Mouse (Mus musculus) naive thymus-derived CD4-positive, alpha-beta T cell, adult 2 months (primary cell): ENCODE data around the gene Pcdh7.

ENCODE experiments used
- DNase-seq: peaks from one replicate; pipeline ENCODE4 v3.0.0-alpha.2; 2011; ENCODE audit warnings: low read depth

The Pcdh7 gene

DNA sequence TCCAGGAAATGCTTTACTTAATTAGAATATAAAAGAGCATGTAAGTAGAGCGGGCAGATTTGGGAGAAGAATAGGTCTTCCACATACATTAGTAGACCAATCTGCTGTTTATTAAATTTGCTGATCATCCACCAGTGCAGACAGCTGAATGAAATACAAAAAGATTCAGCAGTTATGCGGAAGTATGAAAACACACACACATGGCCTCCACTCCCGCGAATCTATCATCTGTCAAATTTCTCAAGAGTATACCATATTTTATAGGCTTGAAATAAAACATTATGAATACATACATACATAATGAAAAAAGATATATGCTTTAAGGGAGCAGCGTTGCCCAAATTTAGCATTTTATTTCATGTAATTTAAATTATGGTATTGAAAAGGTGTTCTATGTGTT lies 213.6 kb downstream of the Pcdh7 start:
- DNase-seq, result no peak

DNA sequence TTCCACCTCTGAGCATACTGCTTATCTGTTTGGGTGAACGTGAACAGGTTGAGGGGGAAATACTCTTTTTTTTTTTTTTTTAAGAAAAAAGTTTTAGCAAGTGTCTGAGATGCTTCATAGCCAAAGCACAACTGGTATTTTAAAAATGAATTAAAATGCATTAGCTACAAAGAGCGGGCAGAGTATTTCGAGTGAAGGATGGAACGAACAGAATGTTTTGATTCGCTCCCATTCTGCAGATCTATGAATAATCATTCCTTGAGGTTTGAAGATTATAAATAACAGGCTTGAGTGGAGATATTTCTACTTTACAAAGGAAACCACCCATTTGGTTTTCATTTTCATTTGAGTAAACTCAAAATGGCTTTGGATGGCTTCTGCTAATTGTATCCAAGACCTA lies 214.0 kb downstream of the Pcdh7 start:
- no peak for DNase-seq

DNA sequence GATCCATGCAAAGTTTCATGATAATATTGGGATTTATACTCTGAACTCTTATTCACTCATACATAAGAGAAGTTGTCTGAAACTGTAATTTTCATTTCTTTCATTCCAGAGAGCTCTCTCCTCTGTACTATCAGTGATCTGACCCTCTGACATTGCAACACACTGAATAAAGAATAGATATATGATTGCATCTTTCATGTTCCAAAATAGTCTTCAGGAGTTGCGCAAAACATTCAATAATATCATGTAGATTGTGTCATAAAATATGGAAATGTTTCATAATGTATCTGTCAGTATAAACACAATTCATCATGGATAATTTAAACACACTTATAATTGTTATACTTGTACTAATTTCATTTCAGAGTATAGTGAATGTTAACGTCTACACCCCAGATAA lies 216.9 kb downstream of the Pcdh7 start:
- no peak for DNase-seq

DNA sequence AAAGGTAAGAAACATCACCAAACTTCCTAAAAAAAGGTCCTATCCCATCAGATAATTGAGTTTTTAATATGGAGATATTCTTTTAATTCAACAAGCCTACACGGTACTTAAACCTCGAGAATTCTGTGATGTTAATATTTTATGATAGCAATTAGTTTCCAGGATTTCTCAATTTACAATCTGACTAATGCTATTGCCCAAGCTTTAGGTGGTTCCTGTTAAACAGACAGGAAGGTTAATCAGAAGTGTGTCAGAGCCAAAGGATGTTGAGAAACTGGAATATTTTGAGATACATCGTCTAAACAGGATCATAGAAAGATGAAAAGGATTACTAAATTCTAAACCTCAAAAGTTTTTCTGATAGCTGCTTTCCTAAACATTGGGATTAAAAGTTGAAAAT lies 222.7 kb downstream of the Pcdh7 start:
- DNase-seq, result no peak

DNA sequence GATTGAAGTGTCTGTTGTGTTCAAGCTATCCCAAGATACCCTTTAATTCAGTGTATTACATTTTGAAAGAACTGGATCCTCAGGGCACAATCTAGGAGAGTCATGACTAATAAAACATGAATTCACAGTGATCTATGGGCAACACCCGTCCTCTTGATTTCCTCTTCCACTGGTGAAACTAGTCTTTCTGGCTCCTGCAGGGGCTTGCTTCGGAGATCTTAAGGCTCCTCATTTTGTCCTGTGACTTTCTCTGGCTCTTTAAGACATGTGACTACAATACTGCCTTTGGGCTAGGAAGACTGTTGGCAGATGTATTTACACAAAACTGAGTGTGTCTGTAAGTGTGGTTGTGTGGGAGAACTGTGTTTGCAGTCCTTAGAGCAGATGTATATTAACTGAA lies 225.4 kb downstream of the Pcdh7 start:
- DNase-seq, result no peak

DNA sequence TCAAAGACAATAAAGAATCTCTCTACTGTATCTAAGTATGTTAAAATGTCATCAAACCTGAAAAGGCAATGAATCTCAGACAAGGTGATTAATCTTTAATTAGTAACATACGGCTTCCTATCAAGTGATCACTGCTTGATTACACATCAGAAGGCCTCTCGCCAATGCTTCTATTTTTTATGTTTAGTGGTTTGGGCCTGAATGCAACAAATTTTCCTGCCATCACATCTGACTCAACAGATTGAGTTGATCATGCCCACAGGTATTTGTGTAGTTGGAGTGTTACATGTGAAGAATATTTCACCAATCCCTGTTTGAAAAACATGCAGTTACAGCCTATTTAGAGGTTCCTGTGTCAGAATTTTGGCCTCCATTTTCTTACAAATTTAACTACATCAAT lies 225.8 kb downstream of the Pcdh7 start:
- DNase-seq, result no peak

DNA sequence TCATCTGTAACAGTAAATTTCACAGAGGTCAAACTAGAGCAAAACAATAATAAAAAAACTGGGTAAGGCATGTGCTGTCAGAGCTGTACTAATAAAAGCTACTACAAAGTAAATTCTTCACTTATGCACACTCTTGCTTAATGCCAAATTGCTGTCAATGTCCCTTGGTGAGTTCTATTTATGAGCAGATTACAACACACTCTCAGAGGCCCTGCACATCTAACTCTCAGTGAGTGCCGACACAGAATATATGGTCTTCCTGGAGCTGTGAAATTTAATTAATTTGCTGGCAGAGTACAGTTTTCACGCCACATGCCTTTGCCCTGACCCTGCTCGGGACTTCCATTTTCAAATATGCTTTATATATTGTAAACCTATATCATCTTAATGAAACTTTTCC lies 227.7 kb downstream of the Pcdh7 start:
- DNase-seq, result no peak

DNA sequence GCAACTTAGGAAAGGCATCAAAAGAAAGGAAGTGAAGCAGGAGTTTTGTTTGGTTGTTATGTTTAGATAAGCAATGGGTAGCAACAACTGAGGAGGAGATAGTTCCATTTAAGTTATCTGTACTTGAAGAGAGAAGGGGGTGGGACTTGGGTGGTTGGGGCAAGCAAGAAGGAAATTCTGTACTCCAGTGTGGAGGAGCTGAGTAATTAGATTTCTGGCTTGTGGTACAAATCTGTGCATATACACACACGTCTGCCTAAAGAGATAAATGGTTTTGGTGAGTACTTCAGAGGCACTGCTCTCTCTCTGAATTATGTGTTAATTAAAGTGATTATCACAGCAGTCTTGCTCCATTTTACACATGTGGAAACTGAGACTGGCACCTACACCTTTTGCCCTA lies 241.6 kb downstream of the Pcdh7 start:
- no peak for DNase-seq

DNA sequence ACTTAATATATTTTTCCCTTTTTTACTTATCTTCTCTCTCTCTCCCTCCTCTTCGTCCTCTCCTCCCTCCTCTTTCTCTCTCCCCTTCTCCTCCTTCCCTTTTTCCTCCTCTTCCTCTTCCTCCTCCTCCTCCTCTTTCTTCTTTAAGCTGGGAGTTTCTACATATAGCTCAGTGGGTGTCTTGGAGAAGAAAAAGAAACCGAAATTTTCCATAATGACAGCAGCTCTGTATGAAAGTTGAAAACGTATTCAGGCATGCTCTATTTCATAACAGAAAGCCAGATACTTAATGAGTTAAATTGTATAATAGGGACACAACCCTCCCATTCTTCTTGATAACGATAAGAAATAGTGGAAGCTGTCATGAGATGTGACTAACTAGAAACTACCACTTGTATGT lies 246.0 kb downstream of the Pcdh7 start:
- DNase-seq, result no peak

DNA sequence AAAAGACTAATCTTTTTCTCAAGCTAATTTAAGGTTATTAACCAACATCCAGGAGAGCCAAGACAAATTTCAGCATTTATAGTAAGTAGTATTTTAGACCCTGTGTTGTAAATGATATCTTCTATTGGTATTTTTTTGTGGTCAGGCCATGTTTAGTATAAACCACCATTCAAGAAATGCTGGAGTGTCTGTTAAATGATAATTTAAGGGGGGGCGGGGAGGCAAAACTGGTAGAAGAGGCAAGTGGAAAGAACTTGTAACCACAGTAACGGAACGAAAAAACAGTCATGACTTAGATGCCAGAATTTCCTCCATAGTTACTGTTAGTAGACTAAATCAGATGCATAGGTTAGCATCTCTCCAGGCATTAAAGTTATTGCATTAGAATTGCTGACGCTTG lies 246.4 kb downstream of the Pcdh7 start:
- DNase-seq, result no peak

DNA sequence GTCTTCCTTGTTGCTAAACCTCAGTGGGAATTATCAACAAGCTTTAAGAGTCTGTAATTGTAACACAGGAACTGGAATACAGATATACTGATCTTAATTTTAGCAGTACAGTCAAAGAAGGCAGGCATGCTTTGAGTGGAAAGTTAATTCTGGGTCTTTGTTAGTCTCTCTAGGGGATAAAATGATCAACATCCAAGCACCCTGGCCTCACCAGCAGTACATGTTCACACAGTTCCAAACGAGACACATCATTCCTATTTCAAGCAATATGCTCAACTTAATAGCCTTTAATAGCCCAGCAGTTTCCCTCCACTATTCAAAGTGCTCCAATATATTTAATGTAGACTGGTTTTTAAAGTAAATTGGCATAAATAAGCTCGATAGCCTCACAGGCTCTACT lies 275.8 kb downstream of the Pcdh7 start:
- no peak for DNase-seq

DNA sequence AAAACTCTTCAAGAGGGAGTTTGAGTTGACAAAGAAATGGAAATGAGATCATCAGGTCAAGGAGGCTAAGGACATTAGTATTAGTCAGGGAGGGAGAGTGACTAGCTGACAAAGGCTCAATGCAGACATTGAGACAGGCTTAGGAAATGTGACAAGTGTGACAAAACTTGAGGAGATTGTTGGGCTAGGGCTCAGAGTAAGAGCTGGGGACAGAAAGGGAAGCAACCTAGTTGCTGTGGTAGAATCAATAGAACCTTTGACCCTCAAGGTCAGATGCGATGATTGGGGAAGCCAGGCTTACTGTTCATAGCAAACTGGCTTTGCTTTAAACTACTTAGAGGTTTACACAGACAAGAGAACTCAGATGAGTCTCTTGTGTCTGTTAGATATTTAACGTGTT lies 303.6 kb downstream of the Pcdh7 start:
- no peak for DNase-seq

DNA sequence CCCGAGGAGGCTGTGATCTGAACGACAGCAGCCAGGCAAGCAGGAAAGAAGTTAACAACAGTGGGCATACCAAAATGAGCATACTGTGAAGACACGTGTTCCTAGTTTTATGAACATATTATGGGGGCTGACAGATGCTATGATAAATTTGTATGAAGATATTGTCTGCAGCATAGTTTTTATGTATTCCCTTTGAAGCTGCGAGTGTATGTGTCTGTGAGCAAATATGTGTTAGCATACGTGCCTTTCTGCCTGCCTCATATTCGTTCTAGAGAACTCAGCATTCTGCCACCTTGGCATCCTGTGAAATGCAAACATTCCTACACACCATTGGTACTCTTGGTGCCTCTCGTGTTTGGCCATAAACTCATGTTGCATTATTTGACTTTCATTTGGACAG lies 307.4 kb downstream of the Pcdh7 start:
- no peak for DNase-seq

DNA sequence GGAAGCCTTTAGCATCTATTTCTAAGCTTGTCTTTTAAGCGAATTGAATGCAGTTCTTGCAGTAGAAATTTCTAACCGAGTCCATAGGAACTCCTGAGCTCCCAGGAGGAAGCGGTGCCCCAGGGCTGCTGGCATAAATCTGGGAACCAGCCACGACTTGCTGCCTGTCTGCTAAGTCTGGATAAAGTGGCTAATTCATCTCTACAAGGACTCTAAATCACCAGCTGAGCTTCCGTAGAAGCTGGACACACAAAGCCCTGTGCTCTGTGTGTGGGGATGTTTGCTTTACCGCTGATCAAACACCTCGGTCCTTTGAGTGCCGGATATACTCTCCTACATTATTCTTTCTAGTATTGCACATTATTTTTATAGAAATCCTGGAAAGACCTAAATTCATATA lies 308.0 kb downstream of the Pcdh7 start:
- DNase-seq, result no peak

DNA sequence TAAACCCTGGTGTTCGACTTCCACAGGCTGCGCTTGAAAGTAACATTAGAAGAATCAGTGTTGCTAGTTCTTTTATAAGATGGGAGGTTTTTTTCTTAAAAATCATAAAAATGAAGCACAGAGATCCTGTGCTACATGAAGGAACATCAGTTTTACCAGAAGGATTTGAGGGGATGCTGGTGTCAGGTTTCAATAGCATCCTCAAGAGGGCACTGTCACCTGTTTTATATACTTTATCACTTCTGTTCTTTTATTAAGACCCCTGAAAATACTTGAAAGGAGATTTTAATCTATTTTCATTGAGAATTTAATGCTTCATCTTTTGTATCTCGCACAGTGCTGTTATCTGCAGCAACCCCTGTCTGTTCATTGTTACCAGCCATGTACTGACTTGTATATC lies 322.1 kb downstream of the Pcdh7 start:
- no peak for DNase-seq

DNA sequence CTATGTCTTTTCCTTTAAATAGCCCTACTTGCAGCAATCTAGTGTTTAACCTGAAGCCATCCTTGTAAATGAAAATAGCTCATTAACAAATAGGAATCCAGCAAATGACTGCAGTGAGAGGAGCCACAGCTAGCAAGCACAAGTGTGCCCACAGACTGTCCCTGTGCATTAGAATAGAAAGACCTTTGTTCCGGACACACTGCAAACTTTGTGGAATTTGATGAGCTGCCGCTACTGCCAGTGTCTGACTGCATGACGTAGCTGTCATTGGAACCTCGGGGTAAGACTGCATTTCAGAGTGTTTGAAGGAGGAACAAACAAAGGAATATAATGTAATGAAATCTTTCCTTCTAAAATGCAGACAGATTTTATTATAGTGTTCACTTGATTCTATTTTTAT lies 326.4 kb downstream of the Pcdh7 start:
- no peak for DNase-seq

DNA sequence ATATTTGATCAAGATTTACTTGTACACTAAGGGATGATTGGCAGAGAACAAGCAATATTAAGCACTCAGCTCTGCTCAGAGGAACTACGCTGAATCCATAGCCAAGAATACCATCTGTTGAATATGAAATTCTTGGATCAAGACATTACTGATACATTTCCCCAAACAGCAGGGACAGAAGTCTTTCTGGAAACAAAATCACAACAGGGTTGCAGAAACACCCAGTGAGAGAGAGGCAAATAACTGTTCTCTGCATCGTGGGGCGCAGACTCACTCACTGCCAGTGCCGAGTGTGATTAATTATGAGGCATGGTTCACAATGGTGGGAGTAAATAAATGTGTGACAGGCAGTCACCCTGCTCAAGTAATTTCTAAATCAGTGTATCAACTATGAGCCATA lies 363.3 kb downstream of the Pcdh7 start:
- DNase-seq, result no peak

DNA sequence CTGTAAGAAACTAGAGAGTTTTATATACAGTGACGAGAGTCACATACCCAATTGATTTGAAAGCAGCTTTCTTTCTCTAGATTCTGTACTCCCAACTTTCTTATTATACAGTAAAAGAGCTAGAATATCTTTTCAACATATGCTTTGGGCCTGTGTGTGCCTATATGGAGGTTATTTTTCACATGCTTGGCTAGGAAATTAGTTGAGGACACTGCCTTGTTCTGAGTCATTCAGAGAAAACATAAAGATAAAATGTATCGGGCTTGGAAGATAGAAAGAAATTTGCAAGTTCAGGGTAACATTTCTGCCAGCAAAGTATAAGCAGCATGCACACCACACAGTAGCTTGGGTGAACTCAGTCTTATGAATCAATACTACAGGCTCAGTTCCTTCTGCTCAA lies 364.5 kb downstream of the Pcdh7 start:
- no peak for DNase-seq

DNA sequence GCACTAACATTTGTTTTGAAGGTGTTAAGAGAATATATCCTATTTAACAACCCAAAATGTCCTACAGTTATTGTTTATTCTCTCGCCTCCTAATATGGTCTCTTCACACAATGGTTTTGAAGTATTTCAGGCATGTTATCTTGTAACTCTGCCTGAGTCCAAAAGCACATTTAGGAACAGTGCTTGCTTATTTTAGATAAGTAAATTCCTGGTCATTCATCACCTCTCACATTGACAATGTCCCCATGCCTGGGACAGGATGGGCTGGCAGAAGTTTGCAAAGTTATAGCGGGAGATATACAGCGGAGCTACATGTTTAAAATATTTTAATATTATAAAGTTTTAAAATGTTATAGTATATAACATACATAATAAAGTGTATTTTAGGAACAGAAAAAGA lies 365.3 kb downstream of the Pcdh7 start:
- DNase-seq, result no peak

DNA sequence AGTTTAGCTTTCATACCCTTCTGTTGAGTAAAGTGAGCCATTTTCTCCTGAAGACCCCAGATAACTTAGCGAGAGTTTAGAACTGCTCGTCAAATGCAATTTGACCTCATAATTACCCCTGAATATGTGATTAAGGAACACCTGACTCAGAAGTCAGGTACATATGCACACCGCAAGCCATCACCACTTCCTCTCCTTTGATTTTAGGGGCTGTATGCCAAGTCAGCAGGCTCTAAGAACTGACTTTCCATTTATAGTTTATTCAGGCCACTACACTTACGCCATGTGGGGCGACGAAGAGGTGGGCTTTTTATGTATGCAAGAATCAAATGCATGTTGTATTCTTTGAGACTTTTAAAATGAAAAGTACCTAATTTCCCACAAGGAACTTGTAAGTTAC lies 366.2 kb downstream of the Pcdh7 start:
- peak; percentile 38 for DNase-seq

DNA sequence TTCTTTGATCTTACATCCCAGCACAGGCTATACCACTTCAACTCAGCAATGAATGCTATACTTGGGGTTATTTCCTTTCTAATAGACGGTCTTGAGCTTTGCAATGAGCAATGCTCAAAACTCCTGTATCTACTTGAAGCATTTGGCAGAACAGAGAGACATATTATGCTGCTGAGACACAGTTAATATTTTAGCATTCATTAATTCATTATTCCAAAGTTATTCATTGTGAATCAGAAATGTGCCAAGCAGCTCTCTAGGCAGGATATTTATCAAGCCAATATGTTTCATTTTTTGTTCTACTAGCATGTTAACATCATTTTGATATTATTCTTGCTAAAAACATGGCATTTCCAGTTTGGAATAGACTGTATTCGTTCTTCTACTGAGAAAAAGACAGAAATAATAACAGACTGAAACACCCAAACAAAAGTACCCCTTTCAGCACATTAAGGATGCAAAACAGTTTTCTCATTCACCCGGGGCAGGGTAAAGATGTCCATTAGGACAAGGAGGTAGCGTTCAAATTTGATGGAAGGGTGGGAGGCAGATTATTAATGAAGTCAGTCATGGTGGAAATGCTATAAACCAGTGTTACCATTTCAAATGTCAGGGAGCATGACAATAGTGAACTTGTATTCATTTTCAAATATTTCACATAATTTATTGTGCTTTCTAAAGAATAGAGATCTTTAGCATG lies 391.0 kb downstream of the Pcdh7 start:
- DNase-seq, result no peak

DNA sequence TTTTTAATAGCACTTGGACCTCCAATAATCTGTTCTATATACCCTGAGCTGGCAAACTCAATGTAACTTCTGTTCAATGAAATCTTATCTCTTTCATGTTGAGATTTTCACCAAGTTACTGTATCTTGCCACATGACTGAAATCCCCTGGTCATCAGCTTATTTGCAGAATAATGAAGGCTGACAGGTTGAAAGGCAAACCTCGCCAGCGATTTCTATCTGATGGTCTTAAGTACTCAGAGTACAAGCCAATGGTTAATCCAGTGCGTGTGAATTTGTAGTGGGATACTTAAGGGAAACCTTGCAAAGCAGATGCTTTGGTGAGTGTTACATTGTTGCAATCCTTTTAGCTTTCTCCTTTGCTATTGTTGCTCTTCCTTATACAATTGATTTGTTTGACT lies 398.3 kb downstream of the Pcdh7 start:
- DNase-seq, result no peak

DNA sequence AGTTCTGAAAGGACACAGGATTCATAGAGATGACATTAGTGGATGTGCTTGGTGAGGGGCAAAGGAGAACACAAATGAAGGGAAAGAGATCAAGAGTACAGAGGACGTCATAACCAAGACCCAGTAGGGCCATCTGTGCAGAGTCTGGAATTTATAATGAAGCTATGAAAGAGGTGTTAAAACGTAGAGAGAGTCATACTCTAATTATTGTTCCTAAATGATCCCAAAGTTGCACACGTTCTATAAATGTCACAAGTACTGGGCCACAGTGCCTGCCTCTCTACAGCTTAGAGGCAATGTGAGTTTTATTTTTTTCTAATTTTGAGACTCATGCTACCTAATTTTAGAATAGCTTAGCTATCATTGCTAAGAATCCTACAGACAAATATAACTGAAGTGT lies 400.1 kb downstream of the Pcdh7 start:
- no peak for DNase-seq

DNA sequence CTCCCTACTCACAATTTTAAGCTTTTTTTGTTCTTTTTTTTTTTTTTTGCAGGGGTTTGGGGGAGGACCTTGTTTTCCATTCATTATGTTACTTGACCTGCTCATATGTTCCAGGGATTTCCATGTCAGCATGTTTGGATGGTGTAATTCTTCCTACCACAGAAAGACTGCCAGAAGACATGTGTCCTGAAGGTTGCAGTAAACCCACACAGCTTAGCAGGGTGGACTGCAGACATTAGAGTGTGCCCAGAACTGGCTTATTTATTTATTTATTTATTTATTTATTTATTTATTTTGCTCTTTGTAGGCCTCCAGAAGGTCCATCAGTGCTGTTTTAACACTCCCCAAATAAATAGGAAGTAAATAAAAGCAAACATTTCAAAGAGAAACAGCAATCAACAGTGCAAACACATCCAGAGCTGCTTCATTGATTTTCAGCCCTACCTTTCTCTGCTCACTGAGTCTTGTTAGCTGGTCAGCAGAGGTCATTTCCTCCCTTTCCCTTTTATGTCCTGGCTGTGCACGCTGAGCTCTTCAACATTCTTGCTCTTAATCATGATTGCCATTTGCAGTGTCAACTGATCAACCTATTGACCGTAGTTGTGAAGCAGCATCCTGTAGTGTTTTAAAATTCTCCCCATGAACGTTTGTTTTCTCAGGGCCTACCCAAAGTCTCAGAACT lies 401.3 kb downstream of the Pcdh7 start:
- DNase-seq, result no peak
